Mouse (Mus musculus) erythroblast, embryonic 14.5 days (primary cell): ENCODE results near the gene Abraxas2.

Experiments used
- GATA1 ChIP-seq: IDR thresholded peaks from 2 replicates; pipeline ENCODE4 v1.6.1; 2012; ENCODE audit warnings: low read length, inconsistent platforms, mixed read lengths
- TAL1 ChIP-seq: IDR thresholded peaks from 3 replicates; pipeline ENCODE4 v1.6.1; 2012; ENCODE audit warnings: low read length, inconsistent platforms, mixed read lengths

DNA sequence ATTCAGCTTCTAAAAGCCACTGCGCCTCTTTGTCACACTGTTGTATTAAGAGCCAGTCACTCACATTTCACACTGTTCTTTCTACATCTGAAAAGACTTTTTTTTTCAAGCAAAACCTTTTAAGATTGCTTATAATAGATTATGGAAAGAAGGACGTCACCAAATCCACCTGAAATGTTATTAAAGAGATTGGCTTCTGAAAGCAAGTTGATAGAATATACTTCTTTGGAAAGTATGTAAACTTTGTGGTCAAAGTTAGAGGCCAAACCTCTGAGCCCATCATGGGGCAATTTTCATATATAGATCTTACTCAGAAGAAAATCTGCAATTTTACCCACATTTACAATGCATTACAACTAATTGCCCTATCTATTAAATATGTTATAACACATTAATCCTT lies 42.5 kb upstream of the Abraxas2 start:
- no peak for TF ChIP-seq GATA1
- no peak for TF ChIP-seq TAL1
